Mouse (Mus musculus) ES-E14 (cell line): ENCODE measurements around the gene Ctdnep1.

Experiments
- CHD2 ChIP-seq: IDR thresholded peaks from 2 replicates; pipeline ENCODE4 v1.6.1; 2014; ENCODE audit warnings: mild to moderate bottlenecking, low read depth, low read length, inconsistent platforms
- MAFK ChIP-seq: IDR thresholded peaks from 2 replicates; pipeline ENCODE4 v1.6.1; 2014; ENCODE audit warnings: mild to moderate bottlenecking, low read depth, low read length, inconsistent platforms; ENCODE audit not compliant: insufficient read depth
- ZC3H11A ChIP-seq: IDR thresholded peaks from 2 replicates; pipeline ENCODE4 v1.6.1; 2012; ENCODE audit warnings: low read depth, mild to moderate bottlenecking, inconsistent platforms, low read length, borderline replicate concordance

- TF ChIP-seq ZC3H11A (no peak), CHD2 (no peak), MAFK (no peak)
Measured at GRCm38 (mm10) chr11:69992932-69993331, 12.0 kb downstream of the Ctdnep1 start.
